ENCODE assay signal across 27 mouse cellular contexts in genomic region chr7:28709454-28709853, GRCm38 (mm10). TPM values are rescaled to one million over a fixed set of nuclear protein-coding genes. Genes with fewer than 3 reads are reported as not detected.
DNase-seq lines count a peak whose midpoint lies in the region; ATAC-seq and TF ChIP-seq lines count a peak whose summit lies in the region.
"Had no signal": no experiment of that assay in that cellular context is flagged by ENCODE, and none has a peak within 500 bp of the region (broad histone marks: within the 10 kb centered on the region; RNA-seq: fewer than 3 reads in every experiment).

No protein-coding gene starts in this region.

- H3K4me1 ChIP-seq in CH12.LX (ENCODE audit: control insufficient read depth in 1 of 2, insufficient read depth in 2 of 2): peaks cover under 1 to 14% of the 10 kb centered on the region in 2 experiments; a peak in 2 of 4 replicates
- no peaks in the 10 kb centered on the region for H3K4me1 ChIP-seq in thymus, adult 2 months (replicated peaks; ENCODE audit: control insufficient read depth, insufficient read depth, low read length)
- H3K4me1 ChIP-seq: forebrain, embryonic 13.5 days; hindbrain, embryonic 15.5 days had no signal

- no peak for TF ChIP-seq CTCF in CH12.LX (conservative IDR thresholded peaks at IDR 0.05 in 1 of 2, IDR thresholded peaks at IDR 0.05 in 1 of 2; ENCODE audit: low read depth in 2 of 2, low read length in 2 of 2)
- TF ChIP-seq CTCF in thymus, adult 2 months (IDR thresholded peaks at IDR 0.05; ENCODE audit: borderline replicate concordance, control insufficient read depth, extremely low read depth, insufficient read depth, low read length, poor library complexity): no peak

- in situ Hi-C loops in CH12.LX (cut with MboI; ENCODE audit: low pct_ligation_motif_present, low pct_unique_long_range_greater_than_20kb, low sequenced_read_pairs): no loop called here

- TF ChIP-seq EP300 in CH12.LX (IDR thresholded peaks at IDR 0.05; ENCODE audit: low read length): no peak

- no peak overlapping the region for H3K27ac ChIP-seq in CH12.LX (ENCODE audit: insufficient read depth, low read depth)
- H3K27ac ChIP-seq in thymus, adult 2 months (ENCODE audit: control insufficient read depth, insufficient read depth, low read length): no peak overlapping the region
- H3K27ac ChIP-seq: forebrain, embryonic 10.5 days; forebrain, embryonic 13.5 days; heart, embryonic 13.5 days; hindbrain, embryonic 15.5 days had no signal

- no peak for TF ChIP-seq RAD21 in CH12.LX (IDR thresholded peaks at IDR 0.05; ENCODE audit: low read depth, low read length)

- H3K27me3 ChIP-seq in CH12.LX (replicated peaks): no peaks in the 10 kb centered on the region
- no peaks in the 10 kb centered on the region for H3K27me3 ChIP-seq in thymus, adult 2 months (ENCODE audit: control insufficient read depth, insufficient read depth, low read length)
- H3K27me3 ChIP-seq: forebrain, embryonic 13.5 days; heart, embryonic 13.5 days; hindbrain, embryonic 15.5 days had no signal

- dilution Hi-C loops in CH12.LX (cut with MboI; ENCODE audit: extremely low pct_ligation_motif_present, extremely low pct_unique_long_range_greater_than_20kb, low sequenced_read_pairs): no loop called here

- ATAC-seq in granulocyte monocyte progenitor cell, adult 5-6 weeks (replicated peaks; ENCODE audit: poor library complexity, severe bottlenecking): peak; percentile 97
- ATAC-seq in monocyte, adult 5-6 weeks (replicated peaks; ENCODE audit: insufficient number of reproducible peaks, low FRiP score, low TSS enrichment, poor library complexity, severe bottlenecking): 0 out of 2 replicates have a peak, but pooled peaks have one; percentile 35
- ATAC-seq: forebrain, embryonic 13.5 days; forebrain, embryonic 16.5 days had no signal

- H3K4me3 ChIP-seq in CH12.LX (replicated peaks in 1 of 3; ENCODE audit: low read depth in 2 of 3, low read length in 2 of 3, poor library complexity in 1 of 3): peak overlapping the region in 2 of 3 experiments; percentile 1 to 18
- H3K4me3 ChIP-seq in thymus, adult 2 months (ENCODE audit: control insufficient read depth, insufficient read depth, low read length): no peak overlapping the region
- H3K4me3 ChIP-seq: forebrain, embryonic 10.5 days; forebrain, embryonic 13.5 days; heart, embryonic 13.5 days; hindbrain, embryonic 15.5 days had no signal

- DNase-seq in 416B (ENCODE audit: low read depth) (peak; percentile 47), CH12.LX (ENCODE audit: extremely low read depth) (peak; percentile 34)
- no peak for DNase-seq in thymus, postnatal 0 days (ENCODE audit: low spot score)
- no peak for DNase-seq in thymus, adult 2 months
- no peak for DNase-seq in neural tube, embryonic 10.5 days (ENCODE audit: extremely low spot score, low spot score)
- DNase-seq: adrenal gland, adult 2 months; adrenal gland, postnatal 14 days; cerebellum, adult 11-12 months; cerebellum, adult 8-10 months; cerebellum, postnatal 10 days; cerebellum, postnatal 36 days; gastrocnemius, postnatal 14 days; heart, adult 18-20 months; heart, postnatal 14 days; heart, postnatal 4 days had no signal

- H3K9me3 ChIP-seq in CH12.LX (replicated peaks; ENCODE audit: low read length): no peaks in the 10 kb centered on the region
- H3K9me3 ChIP-seq: forebrain, embryonic 13.5 days; G1E; hindbrain, embryonic 15.5 days had no signal

- no peak for TF ChIP-seq POLR2A in CH12.LX (IDR thresholded peaks at IDR 0.05; ENCODE audit: low read depth, low read length)
- TF ChIP-seq POLR2A in thymus, adult 2 months (IDR thresholded peaks at IDR 0.05; ENCODE audit: control insufficient read depth, extremely low read depth, insufficient read depth, low read length, poor library complexity): no peak

- H3K4me2 ChIP-seq in CH12.LX (ENCODE audit: insufficient read depth, low read depth, poor library complexity, severe bottlenecking): peak overlapping the region; percentile 1; the same call in 1 of the 2 replicates
- H3K4me2 ChIP-seq: forebrain, embryonic 13.5 days; heart, embryonic 13.5 days; hindbrain, embryonic 15.5 days had no signal

- no peaks in the 10 kb centered on the region for H3K79me2 ChIP-seq in CH12.LX (replicated peaks; ENCODE audit: control insufficient read depth, extremely low read depth, insufficient read depth, poor library complexity, severe bottlenecking)

- no peaks in the 10 kb centered on the region for H3K36me3 ChIP-seq in CH12.LX (replicated peaks in 1 of 2; ENCODE audit: control insufficient read depth in 1 of 2, insufficient read depth in 1 of 2, low read length in 1 of 2)
- no peaks in the 10 kb centered on the region for H3K36me3 ChIP-seq in thymus, adult 2 months (ENCODE audit: control insufficient read depth, insufficient read depth, low read length)
- H3K36me3 ChIP-seq: forebrain, embryonic 10.5 days; G1E; heart, embryonic 13.5 days; hindbrain, embryonic 15.5 days had no signal

- no peak overlapping the region for H3K9ac ChIP-seq in CH12.LX (ENCODE audit: insufficient read depth, low read depth)
- H3K9ac ChIP-seq: forebrain, embryonic 13.5 days; heart, embryonic 13.5 days; hindbrain, embryonic 15.5 days had no signal

TF ChIP-seq in CH12.LX, 34 proteins besides CTCF, POLR2A, EP300 and RAD21:
- no peak for TF ChIP-seq MYC (IDR thresholded peaks at IDR 0.05; ENCODE audit: low read depth, low read length)
- peak; percentile 41 for TF ChIP-seq ELF1 (IDR thresholded peaks at IDR 0.05; ENCODE audit: low read depth, low read length)
TF ChIP-seq in CH12.LX: peak in this region for 1.

RNA-seq across cellular contexts. Expression of gene Fbxo17, which starts 7.2 kb away (rescaled TPM):
- total RNA-seq in CH12.LX (2012; rRNA removed): 0.13 and 0.25 TPM in 2 replicates
- total RNA-seq in CH12.LX (2014; rRNA removed): not detected in 2 replicates
- 0.26 and 0.37 TPM in 2 replicates for polyA plus RNA-seq in CH12.LX (2012; ENCODE audit: insufficient read length, low read depth)
- 1.3 and 3.3 TPM in 2 replicates for total RNA-seq in granulocyte monocyte progenitor cell, adult 5-6 weeks (2014; fragmentation: Nextera tagmentation)
- total RNA-seq in granulocyte monocyte progenitor cell, adult 5-6 weeks (2017): 1.3 and 2.1 TPM in 2 replicates
- total RNA-seq in monocyte, adult 5-6 weeks (2017): 4.9 TPM in 1 of 3 replicates, not detected in the others
- polyA plus RNA-seq in thymus, postnatal 0 days (2015; fragmentation: Nextera tagmentation; extraction: Ambion mirVana): 3.8 and 6.3 TPM in 2 replicates
- polyA plus RNA-seq in thymus, adult 2 months (2012; rRNA removed): 5.0 and 6.2 TPM in 2 replicates
- polyA plus RNA-seq: G1E had no signal

RNA-seq across cellular contexts. Expression of gene Fbxo27, which starts 16.8 kb away (rescaled TPM):
- not detected in 2 replicates for total RNA-seq in CH12.LX (2012; rRNA removed)
- total RNA-seq in CH12.LX (2014; rRNA removed): not detected in 2 replicates
- not detected in 2 replicates for polyA plus RNA-seq in CH12.LX (2012; ENCODE audit: insufficient read length, low read depth)
- total RNA-seq in granulocyte monocyte progenitor cell, adult 5-6 weeks (2014; fragmentation: Nextera tagmentation): 4.3 TPM in 1 of 2 replicates, not detected in the other
- total RNA-seq in granulocyte monocyte progenitor cell, adult 5-6 weeks (2017): 0.17 TPM in 1 of 2 replicates, not detected in the other
- total RNA-seq in monocyte, adult 5-6 weeks (2017): 0.64 to 1.3 TPM (median 0.87 TPM) in 3 replicates
- 15.7 and 16.3 TPM in 2 replicates for polyA plus RNA-seq in thymus, postnatal 0 days (2015; fragmentation: Nextera tagmentation; extraction: Ambion mirVana)
- 19.1 and 26.5 TPM in 2 replicates for polyA plus RNA-seq in thymus, adult 2 months (2012; rRNA removed)
- total RNA-seq: G1E had no signal
- polyA plus RNA-seq: G1E had no signal

RNA-seq across cellular contexts. Expression of gene Mrps12, which starts 32.2 kb away (rescaled TPM):
- total RNA-seq in CH12.LX (2012; rRNA removed): 112 and 137 TPM in 2 replicates
- total RNA-seq in CH12.LX (2014; rRNA removed): 85.9 and 91.6 TPM in 2 replicates
- 66.0 and 69.9 TPM in 2 replicates for polyA plus RNA-seq in CH12.LX (2012; ENCODE audit: insufficient read length, low read depth)
- 125 and 177 TPM in 2 replicates for total RNA-seq in granulocyte monocyte progenitor cell, adult 5-6 weeks (2014; fragmentation: Nextera tagmentation)
- total RNA-seq in granulocyte monocyte progenitor cell, adult 5-6 weeks (2017): 33.2 and 41.8 TPM in 2 replicates
- 31.4 to 44.6 TPM (median 33.7 TPM) in 3 replicates for total RNA-seq in monocyte, adult 5-6 weeks (2017)
- 169 and 190 TPM in 2 replicates for polyA plus RNA-seq in thymus, postnatal 0 days (2015; fragmentation: Nextera tagmentation; extraction: Ambion mirVana)
- 74.4 and 84.5 TPM in 2 replicates for polyA plus RNA-seq in thymus, adult 2 months (2012; rRNA removed)

RNA-seq across cellular contexts. Expression of gene Sars2, which starts 32.3 kb away (rescaled TPM):
- total RNA-seq in CH12.LX (2012; rRNA removed) (16.7 and 17.1 TPM in 2 replicates), CH12.LX (2014; rRNA removed) (10.5 and 11.7 TPM in 2 replicates)
- polyA plus RNA-seq in CH12.LX (2012; ENCODE audit: insufficient read length, low read depth): 24.7 and 24.9 TPM in 2 replicates
- 19.6 and 21.6 TPM in 2 replicates for total RNA-seq in granulocyte monocyte progenitor cell, adult 5-6 weeks (2014; fragmentation: Nextera tagmentation)
- total RNA-seq in granulocyte monocyte progenitor cell, adult 5-6 weeks (2017): 10.4 and 12.4 TPM in 2 replicates
- total RNA-seq in monocyte, adult 5-6 weeks (2017): 2.7 to 8.8 TPM (median 3.8 TPM) in 3 replicates
- polyA plus RNA-seq in thymus, postnatal 0 days (2015; fragmentation: Nextera tagmentation; extraction: Ambion mirVana): 22.5 and 25.3 TPM in 2 replicates
- polyA plus RNA-seq in thymus, adult 2 months (2012; rRNA removed): 63.2 and 63.9 TPM in 2 replicates

RNA-seq across cellular contexts. Expression of gene Ccer2, which starts 46.5 kb away (rescaled TPM):
- total RNA-seq in CH12.LX (2012; rRNA removed) (0.17 TPM in 1 of 2 replicates, not detected in the other), CH12.LX (2014; rRNA removed) (not detected in 2 replicates)
- polyA plus RNA-seq in CH12.LX (2012; ENCODE audit: insufficient read length, low read depth): not detected in 2 replicates
- not detected in 2 replicates for total RNA-seq in granulocyte monocyte progenitor cell, adult 5-6 weeks (2014; fragmentation: Nextera tagmentation)
- total RNA-seq in granulocyte monocyte progenitor cell, adult 5-6 weeks (2017): not detected in 2 replicates
- total RNA-seq in monocyte, adult 5-6 weeks (2017): not detected in 3 replicates
- 0.26 and 0.45 TPM in 2 replicates for polyA plus RNA-seq in thymus, postnatal 0 days (2015; fragmentation: Nextera tagmentation; extraction: Ambion mirVana)
- 0.16 and 0.24 TPM in 2 replicates for polyA plus RNA-seq in thymus, adult 2 months (2012; rRNA removed)
- total RNA-seq: adrenal gland, adult 2 months; adrenal gland, postnatal 14 days; G1E; gastrocnemius, adult 18-20 months; gastrocnemius, postnatal 14 days; gastrocnemius, postnatal 4 days; heart, adult 18-20 months; heart, postnatal 14 days; heart, postnatal 4 days had no signal
- polyA plus RNA-seq: adrenal gland, adult 2 months; forebrain, embryonic 10.5 days; forebrain, embryonic 13.5 days; forebrain, embryonic 16.5 days; G1E; heart, embryonic 13.5 days; heart, embryonic 16.5 days; intestine, embryonic 14.5 days had no signal

Comparison
In these comparisons a context has a peak if more than half of its experiments do, and no peak if none do; other contexts are left out.
1. DNase-seq: peak in 416B (single experiment) and CH12.LX (single experiment); none in thymus, postnatal 0 days (single experiment), thymus, adult 2 months (single experiment) and neural tube, embryonic 10.5 days (single experiment).